Comparison of ENCODE assay signal across 17 mouse cellular contexts in the genomic region with DNA sequence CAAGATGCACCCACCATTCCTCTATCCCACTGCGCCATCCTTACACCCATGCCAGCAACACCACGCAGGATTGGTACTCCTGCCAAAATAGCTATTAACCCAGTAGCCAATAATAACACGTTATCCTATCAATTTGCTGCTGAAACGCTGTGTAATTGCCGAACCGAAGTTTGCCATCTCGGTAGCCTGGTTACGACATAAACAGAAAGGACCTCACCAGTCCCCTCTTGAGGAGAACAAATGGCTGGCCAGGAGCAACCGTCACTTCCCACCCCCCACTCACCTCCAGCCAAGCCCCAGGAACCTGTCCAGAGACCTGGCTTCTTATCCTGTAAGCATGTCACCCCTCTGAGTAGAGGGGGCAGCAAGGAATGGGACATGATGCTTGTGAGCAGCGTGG.
DNase-seq lines count a peak whose midpoint lies in the region; ATAC-seq lines count a peak whose summit lies in the region.
"Had no signal": no experiment of that assay in that cellular context is flagged by ENCODE, and none has a peak within 500 bp of the region (broad histone marks: within the 10 kb centered on the region; RNA-seq: fewer than 3 reads in every experiment).

No protein-coding gene starts in this region.

- no peak for ATAC-seq in heart, embryonic 12.5 days (ENCODE audit: insufficient number of reproducible peaks, low FRiP score)
- no peak for ATAC-seq in embryonic facial prominence, embryonic 14.5 days (ENCODE audit: low read depth)
- no peak for ATAC-seq in limb, embryonic 15.5 days (ENCODE audit: insufficient number of reproducible peaks, low FRiP score, low TSS enrichment, low read depth)
- ATAC-seq in erythroblast, adult 5-6 weeks (replicated peaks; ENCODE audit: low FRiP score, poor library complexity, severe bottlenecking) = no peak
- ATAC-seq: midbrain, embryonic 16.5 days had no signal

- H3K36me3 ChIP-seq in heart, embryonic 12.5 days = no peaks in the 10 kb centered on the region
- H3K36me3 ChIP-seq in embryonic facial prominence, embryonic 14.5 days (ENCODE audit: control insufficient read depth, insufficient read depth, low read length) = no peaks in the 10 kb centered on the region
- H3K36me3 ChIP-seq in limb, embryonic 15.5 days = no peaks in the 10 kb centered on the region
- H3K36me3 ChIP-seq: heart, embryonic 15.5 days; liver, embryonic 15.5 days had no signal

- H3K27ac ChIP-seq in heart, embryonic 12.5 days (ENCODE audit: poor library complexity, severe bottlenecking) = no peak overlapping the region
- H3K27ac ChIP-seq in embryonic facial prominence, embryonic 14.5 days (replicated peaks; ENCODE audit: low read depth, low read length) = peak overlapping the region; percentile 89
- H3K27ac ChIP-seq in limb, embryonic 15.5 days = peak overlapping the region; percentile 88
- H3K27ac ChIP-seq: liver, embryonic 15.5 days had no signal

- no peaks in the 10 kb centered on the region for H3K27me3 ChIP-seq in heart, embryonic 12.5 days (replicated peaks)
- no peaks in the 10 kb centered on the region for H3K27me3 ChIP-seq in embryonic facial prominence, embryonic 14.5 days (replicated peaks; ENCODE audit: control insufficient read depth, insufficient read depth, low read length)
- H3K27me3 ChIP-seq in limb, embryonic 15.5 days = no peaks in the 10 kb centered on the region
- H3K27me3 ChIP-seq: liver, embryonic 15.5 days had no signal

- peak; percentile 28 to 45 for DNase-seq in heart, adult 18-20 months
- DNase-seq in layer of hippocampus, adult 9-11 months = peak; percentile 19
- DNase-seq in layer of hippocampus, postnatal 36 days = no peak
- no peak for DNase-seq in embryonic facial prominence, embryonic 14.5 days (ENCODE audit: low spot score)
- no peak for DNase-seq in testis, postnatal 10 days (ENCODE audit: low spot score)
- DNase-seq: cerebellum, adult 9-10 months; gastrocnemius, postnatal 14 days; kidney, adult 8-10 months; kidney, postnatal 4 days; left cerebral cortex, postnatal 4 days; thymus, postnatal 36 days had no signal

- H3K9me3 ChIP-seq in heart, embryonic 12.5 days (replicated peaks) = no peaks in the 10 kb centered on the region
- no peaks in the 10 kb centered on the region for H3K9me3 ChIP-seq in embryonic facial prominence, embryonic 14.5 days (ENCODE audit: control insufficient read depth, low read length)
- no peaks in the 10 kb centered on the region for H3K9me3 ChIP-seq in limb, embryonic 15.5 days
- H3K9me3 ChIP-seq: heart, embryonic 15.5 days; liver, embryonic 15.5 days had no signal

- H3K4me1 ChIP-seq in heart, embryonic 12.5 days (replicated peaks) = peaks cover 19% of the 10 kb centered on the region; the same call in 1 of the 2 replicates
- H3K4me1 ChIP-seq in embryonic facial prominence, embryonic 14.5 days (ENCODE audit: control insufficient read depth, insufficient read depth, low read length) = peaks cover 40% of the 10 kb centered on the region
- H3K4me1 ChIP-seq in limb, embryonic 15.5 days = peaks cover 53% of the 10 kb centered on the region
- H3K4me1 ChIP-seq: liver, embryonic 15.5 days had no signal

- H3K4me3 ChIP-seq in heart, embryonic 12.5 days = no peak overlapping the region
- 0 out of 2 replicates have a peak overlapping the region, but pooled peaks have one; percentile 10 for H3K4me3 ChIP-seq in embryonic facial prominence, embryonic 14.5 days (ENCODE audit: low read depth, low read length)
- peak overlapping the region; percentile 21 for H3K4me3 ChIP-seq in limb, embryonic 15.5 days
- H3K4me3 ChIP-seq: heart, embryonic 15.5 days; liver, embryonic 15.5 days had no signal

- no peak overlapping the region for H3K4me2 ChIP-seq in heart, embryonic 12.5 days
- peak overlapping the region; percentile 53 for H3K4me2 ChIP-seq in embryonic facial prominence, embryonic 14.5 days (ENCODE audit: low read depth, low read length)
- peak overlapping the region; percentile 44 for H3K4me2 ChIP-seq in limb, embryonic 15.5 days
- H3K4me2 ChIP-seq: heart, embryonic 15.5 days; liver, embryonic 15.5 days had no signal

- WGBS in heart, embryonic 12.5 days = 56% methylated on average over 10 of the region's 10 CpGs
- WGBS in embryonic facial prominence, embryonic 14.5 days = 65% methylated on average over 10 of the region's 10 CpGs
- WGBS in limb, embryonic 15.5 days = 56% methylated on average over 10 of the region's 10 CpGs

- no peak overlapping the region for H3K9ac ChIP-seq in heart, embryonic 12.5 days
- H3K9ac ChIP-seq in embryonic facial prominence, embryonic 14.5 days (ENCODE audit: low read depth, low read length) = 0 out of 2 replicates have a peak overlapping the region, but pooled peaks have one; percentile 25
- H3K9ac ChIP-seq in limb, embryonic 15.5 days = 0 out of 2 replicates have a peak overlapping the region, but pooled peaks have one; percentile 1
- H3K9ac ChIP-seq: heart, embryonic 15.5 days; liver, embryonic 15.5 days had no signal

Comparison
In these comparisons a context has a peak if more than half of its experiments do, and no peak if none do; other contexts are left out.
1. DNase-seq: peak in heart, adult 18-20 months (2 of 2) and layer of hippocampus, adult 9-11 months (single experiment); none in layer of hippocampus, postnatal 36 days (0 of 2), embryonic facial prominence, embryonic 14.5 days (single experiment) and testis, postnatal 10 days (single experiment).